Mouse (Mus musculus): ENCODE data around the gene Ube2e1. TPM values are rescaled to one million over a fixed set of nuclear protein-coding genes. Genes with fewer than 3 reads are reported as not detected.
"Not testable (repeated sequence)": the region's sequence is repeated elsewhere in the genome, so short reads cannot be mapped to it uniquely, and the experiment has no call there.

Ube2e1 gene
- total and polyA plus RNA-seq, 2 experiments from 2014 or later: 45.1 to 152 TPM

- TF ChIP-seq CTCF (IDR thresholded peaks at IDR 0.05): no peak
- Histone ChIP-seq H3K27ac (ENCODE audit: low read depth, low read length) (peak overlapping the region; percentile 85), H3K4me2 (ENCODE audit: low read depth, low read length, poor library complexity, severe bottlenecking) (peak overlapping the region; percentile 77), H3K9ac (replicated peaks; ENCODE audit: low read length, poor library complexity, severe bottlenecking) (peak overlapping the region; percentile 83), H3K27me3 (ENCODE audit: insufficient read depth, low read length) (no peaks in the 10 kb centered on the region), H3K36me3 (ENCODE audit: insufficient read depth, low read length) (no peaks in the 10 kb centered on the region), H3K4me1 (ENCODE audit: insufficient read depth, low read length) (no peaks in the 10 kb centered on the region), H3K9me3 (ENCODE audit: low read length) (no peaks in the 10 kb centered on the region), H3K4me3 (ENCODE audit: low read depth, low read length) (peak overlapping the region; percentile 84)
- WGBS: under 1% methylated on average over 59 of the region's 71 CpGs
- DNase-seq (ENCODE audit: low spot score) (peak; percentile 96), ATAC-seq (ENCODE audit: low FRiP score) (peak; percentile 95)
Observed at GRCm38 (mm10) chr14:18238131-18238749, 93.4 kb downstream of the Ube2e1 start.

GRCm38 (mm10) chr14:18237381-18237780 is 94.3 kb downstream of the Ube2e1 start:
- no peaks in the 10 kb centered on the region for H3K4me1 ChIP-seq (ENCODE audit: insufficient read depth, low read length)
- no peak for TF ChIP-seq CTCF (IDR thresholded peaks at IDR 0.05)
- H3K4me2 ChIP-seq (ENCODE audit: low read depth, low read length, poor library complexity, severe bottlenecking): peak overlapping the region; percentile 77
- H3K27me3 ChIP-seq (ENCODE audit: insufficient read depth, low read length): no peaks in the 10 kb centered on the region
- ATAC-seq (ENCODE audit: low FRiP score) (no peak), DNase-seq (ENCODE audit: low spot score) (no peak)
- H3K4me3 ChIP-seq (ENCODE audit: low read depth, low read length): peak overlapping the region; percentile 84
- no peaks in the 10 kb centered on the region for H3K9me3 ChIP-seq (ENCODE audit: low read length)
- no peaks in the 10 kb centered on the region for H3K36me3 ChIP-seq (ENCODE audit: insufficient read depth, low read length)
- H3K9ac ChIP-seq (replicated peaks; ENCODE audit: low read length, poor library complexity, severe bottlenecking): no peak overlapping the region
- WGBS: 43% methylated on average over 4 of the region's 4 CpGs
- H3K27ac ChIP-seq (ENCODE audit: low read depth, low read length): no peak overlapping the region

GRCm38 (mm10) chr14:18236496-18237235 is 95.0 kb downstream of the Ube2e1 start:
- H3K4me2 ChIP-seq (ENCODE audit: low read depth, low read length, poor library complexity, severe bottlenecking); ATAC-seq (ENCODE audit: low FRiP score); H3K4me1 ChIP-seq (ENCODE audit: insufficient read depth, low read length); H3K27ac ChIP-seq (ENCODE audit: low read depth, low read length); H3K36me3 ChIP-seq (ENCODE audit: insufficient read depth, low read length); H3K9ac ChIP-seq (replicated peaks; ENCODE audit: low read length, poor library complexity, severe bottlenecking); DNase-seq (ENCODE audit: low spot score); H3K27me3 ChIP-seq (ENCODE audit: insufficient read depth, low read length); H3K9me3 ChIP-seq (ENCODE audit: low read length); H3K4me3 ChIP-seq (ENCODE audit: low read depth, low read length): not testable (repeated sequence)
- WGBS: 92% methylated on average over 2 of the region's 2 CpGs

- WGBS: 63% methylated on average over 5 of the region's 5 CpGs
- Histone ChIP-seq H3K27me3 (ENCODE audit: insufficient read depth, low read length) (no peaks in the 10 kb centered on the region), H3K9ac (replicated peaks; ENCODE audit: low read length, poor library complexity, severe bottlenecking) (no peak overlapping the region), H3K9me3 (ENCODE audit: low read length) (no peaks in the 10 kb centered on the region), H3K4me2 (ENCODE audit: low read depth, low read length, poor library complexity, severe bottlenecking) (no peak overlapping the region), H3K4me1 (ENCODE audit: insufficient read depth, low read length) (no peaks in the 10 kb centered on the region), H3K4me3 (ENCODE audit: low read depth, low read length) (no peak overlapping the region), H3K27ac (ENCODE audit: low read depth, low read length) (no peak overlapping the region), H3K36me3 (ENCODE audit: insufficient read depth, low read length) (no peaks in the 10 kb centered on the region)
- no peak for ATAC-seq (ENCODE audit: low FRiP score)
- TF ChIP-seq CTCF (IDR thresholded peaks at IDR 0.05): no peak
- no peak for DNase-seq (ENCODE audit: low spot score)
Observed at GRCm38 (mm10) chr14:18233981-18234960, 97.4 kb downstream of the Ube2e1 start.

GRCm38 (mm10) chr14:18233076-18233475 is 98.6 kb downstream of the Ube2e1 start:
- no peaks in the 10 kb centered on the region for H3K36me3 ChIP-seq (ENCODE audit: insufficient read depth, low read length)
- no peak for ATAC-seq (ENCODE audit: low FRiP score)

More at GRCm38 (mm10) chr14:18233076-18233475, 98.6 kb downstream of the Ube2e1 start:
- Histone ChIP-seq H3K27ac (ENCODE audit: low read depth, low read length) (no peak overlapping the region), H3K27me3 (ENCODE audit: insufficient read depth, low read length) (no peaks in the 10 kb centered on the region), H3K9ac (replicated peaks; ENCODE audit: low read length, poor library complexity, severe bottlenecking) (no peak overlapping the region), H3K4me1 (ENCODE audit: insufficient read depth, low read length) (no peaks in the 10 kb centered on the region), H3K4me2 (ENCODE audit: low read depth, low read length, poor library complexity, severe bottlenecking) (no peak overlapping the region), H3K4me3 (ENCODE audit: low read depth, low read length) (no peak overlapping the region), H3K9me3 (ENCODE audit: low read length) (no peaks in the 10 kb centered on the region)
- no peak for DNase-seq (ENCODE audit: low spot score)
- no peak for TF ChIP-seq CTCF (IDR thresholded peaks at IDR 0.05)
- 92% methylated on average over 2 of the region's 2 CpGs for WGBS

Other genes with a start within 250 kb of the Ube2e1 start
- gene Nr1d2, start 92.7 kb downstream of the Ube2e1 start, total RNA-seq (2014; rRNA removed): 19.4 and 20.4 TPM in 2 replicates
- gene Nr1d2, start 92.7 kb downstream of the Ube2e1 start, polyA plus RNA-seq (2015; fragmentation: Nextera tagmentation; extraction: Ambion mirVana): 8.6 and 9.5 TPM in 2 replicates
- gene Nkiras1, start 60.7 kb downstream of the Ube2e1 start, total RNA-seq (2014; rRNA removed): 24.4 and 27.0 TPM in 2 replicates
- 61.2 and 65.3 TPM in 2 replicates for gene Nkiras1, start 60.7 kb downstream of the Ube2e1 start, polyA plus RNA-seq (2015; fragmentation: Nextera tagmentation; extraction: Ambion mirVana)
- 558 and 568 TPM in 2 replicates for gene Rpl15, start 60.5 kb downstream of the Ube2e1 start, total RNA-seq (2014; rRNA removed)
- gene Rpl15, start 60.5 kb downstream of the Ube2e1 start, polyA plus RNA-seq (2015; fragmentation: Nextera tagmentation; extraction: Ambion mirVana): 287 and 293 TPM in 2 replicates